8 mouse cellular contexts compared by ENCODE assay signal in the genomic region with DNA sequence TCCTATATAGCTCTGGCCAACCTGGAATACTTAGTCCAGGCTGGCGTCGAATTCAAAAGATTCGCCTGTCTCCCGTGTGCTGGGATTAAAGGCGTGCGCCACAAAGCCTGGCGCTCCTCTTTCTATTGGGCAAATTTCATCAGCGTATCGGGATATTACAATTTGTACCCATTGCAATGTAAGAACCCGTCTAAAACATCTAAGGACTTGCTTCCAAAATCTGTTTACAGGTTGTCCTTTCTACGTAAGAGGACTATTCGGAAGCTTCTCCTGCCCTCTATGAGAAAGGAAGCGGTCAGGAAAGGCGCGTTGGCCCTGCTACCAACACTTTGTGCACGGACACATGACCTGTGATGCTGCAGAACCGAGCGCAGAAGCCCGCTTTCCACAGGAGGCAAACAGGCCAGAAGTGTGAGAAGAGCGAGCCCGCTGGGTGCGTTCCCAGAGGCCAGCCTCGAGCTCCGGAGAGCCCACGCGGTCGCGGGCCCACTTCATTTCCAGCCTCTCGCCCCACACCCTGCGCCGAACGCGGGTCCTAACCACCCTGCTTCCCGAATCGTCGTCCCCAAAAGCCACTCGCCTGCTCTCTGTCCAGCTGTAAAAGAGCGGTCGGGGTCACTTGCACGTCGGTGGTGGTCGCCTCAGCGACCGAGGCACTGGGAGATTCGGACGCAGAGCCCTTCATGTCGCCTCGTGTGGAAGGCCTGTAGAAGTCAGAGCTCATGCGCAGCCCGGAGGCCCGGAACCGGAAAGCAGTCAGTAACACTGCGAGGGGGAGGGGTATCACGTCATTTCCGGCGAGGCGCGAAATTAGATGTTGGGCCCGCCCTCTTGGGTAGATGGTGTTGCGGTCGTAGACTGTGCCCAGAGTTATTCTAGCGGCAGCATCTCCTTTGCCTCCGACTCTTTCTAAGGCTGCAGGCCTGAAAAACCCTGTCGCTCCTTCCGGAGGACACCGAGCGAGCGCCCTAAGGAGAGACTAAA. TPM values are rescaled to one million over a fixed set of nuclear protein-coding genes. Genes with fewer than 3 reads are reported as not detected.
A peak's percentile ranks its signal among the peaks of the same experiment; 100 is the strongest.
DNase-seq lines count a peak whose midpoint lies in the region; ATAC-seq and TF ChIP-seq lines count a peak whose summit lies in the region.

A gene (minus strand): TSS at position 761 of the 984 bp plus-strand sequence.

- H3K9ac ChIP-seq in forebrain, embryonic 12.5 days: peak within 1 kb of the TSS; percentile 91
- H3K9ac ChIP-seq in liver, postnatal 0 days (replicated peaks): peak within 1 kb of the TSS; percentile 85
- peak within 1 kb of the TSS; percentile 82 for H3K9ac ChIP-seq in neural tube, embryonic 14.5 days (replicated peaks; ENCODE audit: low read depth, low read length)

- TF ChIP-seq CTCF in E14TG2a.4 (conservative IDR thresholded peaks at IDR 0.05; ENCODE audit: low read length): no peak
- TF ChIP-seq CTCF in liver, postnatal 0 days (IDR thresholded peaks at IDR 0.05; ENCODE audit: low read depth): no peak

- peaks cover 61% of the 10 kb centered on the region for H3K4me1 ChIP-seq in E14TG2a.4 (replicated peaks; ENCODE audit: low read depth, low read length)
- H3K4me1 ChIP-seq in forebrain, embryonic 12.5 days: peaks cover 30% of the 10 kb centered on the region
- peaks cover 19% of the 10 kb centered on the region for H3K4me1 ChIP-seq in liver, postnatal 0 days (ENCODE audit: insufficient read depth)
- peaks cover 17% of the 10 kb centered on the region for H3K4me1 ChIP-seq in neural tube, embryonic 14.5 days (ENCODE audit: control insufficient read depth, insufficient read depth, low read length)

- under 1% methylated on average over 68 of the region's 68 CpGs for WGBS in forebrain, embryonic 12.5 days
- WGBS in large intestine, adult 2 months: under 1% methylated on average over 68 of the region's 68 CpGs
- WGBS in liver, postnatal 0 days (ENCODE audit: insufficient replicate concordance): under 1% methylated on average over 68 of the region's 68 CpGs
- WGBS in neural tube, embryonic 14.5 days: under 1% methylated on average over 68 of the region's 68 CpGs

- no peaks in the 10 kb centered on the region for H3K27me3 ChIP-seq in E14TG2a.4 (ENCODE audit: insufficient read depth, low read length)
- no peaks in the 10 kb centered on the region for H3K27me3 ChIP-seq in forebrain, embryonic 12.5 days
- H3K27me3 ChIP-seq in liver, postnatal 0 days (ENCODE audit: insufficient read depth, low read length): no peaks in the 10 kb centered on the region
- no peaks in the 10 kb centered on the region for H3K27me3 ChIP-seq in neural tube, embryonic 14.5 days (ENCODE audit: control insufficient read depth, insufficient read depth, low read length)

- peak; percentile 65; the same call in 1 of the 2 replicates for TF ChIP-seq EP300 in liver, postnatal 0 days (IDR thresholded peaks at IDR 0.05; ENCODE audit: low read depth)

- peak; percentile 99 for ATAC-seq in forebrain, embryonic 12.5 days (ENCODE audit: low FRiP score)
- peak; percentile 98 for ATAC-seq in liver, postnatal 0 days
- ATAC-seq in neural tube, embryonic 14.5 days (ENCODE audit: low read depth): peak; percentile 99

- intact Hi-C loops in heart, postnatal 10 days (cut with DNase I): loop anchor here (1.0 to 10.0 kb wide), 3 partner anchors 27 to 212 kb away; a partner anchor contains a TSS

- peak within 1 kb of the TSS; percentile 88 for H3K4me2 ChIP-seq in forebrain, embryonic 12.5 days
- peak within 1 kb of the TSS; percentile 94 for H3K4me2 ChIP-seq in liver, postnatal 0 days (ENCODE audit: low read depth, low read length)
- H3K4me2 ChIP-seq in neural tube, embryonic 14.5 days (ENCODE audit: low read depth, low read length): peak within 1 kb of the TSS; percentile 67

- H3K27ac ChIP-seq in forebrain, embryonic 12.5 days: peak within 1 kb of the TSS; percentile 54
- peak within 1 kb of the TSS; percentile 89 for H3K27ac ChIP-seq in liver, postnatal 0 days (ENCODE audit: low read depth)
- H3K27ac ChIP-seq in neural tube, embryonic 14.5 days (ENCODE audit: low read depth, low read length): peak within 1 kb of the TSS; percentile 62

- peak within 1 kb of the TSS; percentile 95 for H3K4me3 ChIP-seq in E14TG2a.4 (replicated peaks; ENCODE audit: low read length)
- H3K4me3 ChIP-seq in forebrain, embryonic 12.5 days (replicated peaks): peak within 1 kb of the TSS; percentile 94
- peak within 1 kb of the TSS; percentile 82 for H3K4me3 ChIP-seq in liver, postnatal 0 days (ENCODE audit: low read depth, low read length)
- peak within 1 kb of the TSS; percentile 82 for H3K4me3 ChIP-seq in neural tube, embryonic 14.5 days (ENCODE audit: low read depth, low read length)

- peak; percentile 95 for DNase-seq in c-Kit-positive CD71-positive TER-119-positive erythroid progenitor cells, embryonic 14.5 days (ENCODE audit: low spot score)
- peak; percentile 94 for DNase-seq in heart, postnatal 10 days
- DNase-seq in large intestine, adult 2 months (ENCODE audit: low read depth, low spot score): peak; percentile 95
- DNase-seq in liver, postnatal 0 days: peak; percentile 97
- DNase-seq in testis, postnatal 10 days (ENCODE audit: low spot score): peak; percentile 92

- H3K9me3 ChIP-seq in E14TG2a.4 (ENCODE audit: low read length): no peaks in the 10 kb centered on the region
- no peaks in the 10 kb centered on the region for H3K9me3 ChIP-seq in forebrain, embryonic 12.5 days
- H3K9me3 ChIP-seq in liver, postnatal 0 days (ENCODE audit: low read length): no peaks in the 10 kb centered on the region
- no peaks in the 10 kb centered on the region for H3K9me3 ChIP-seq in neural tube, embryonic 14.5 days (ENCODE audit: control insufficient read depth, low read length)

- H3K36me3 ChIP-seq in E14TG2a.4 (ENCODE audit: insufficient read depth, low read length): peaks cover 74% of the 10 kb centered on the region
- H3K36me3 ChIP-seq in forebrain, embryonic 12.5 days (replicated peaks): peaks cover 43% of the 10 kb centered on the region
- peaks cover 28% of the 10 kb centered on the region for H3K36me3 ChIP-seq in liver, postnatal 0 days (replicated peaks; ENCODE audit: insufficient read depth, low read length)
- peaks cover 30% of the 10 kb centered on the region; the same call in 1 of the 2 replicates for H3K36me3 ChIP-seq in neural tube, embryonic 14.5 days (ENCODE audit: control insufficient read depth, insufficient read depth, low read length)

RNA-seq across cellular contexts. Expression of the gene that starts here (rescaled TPM):
- polyA plus RNA-seq in forebrain, embryonic 12.5 days (2016; fragmentation: Nextera tagmentation; extraction: Ambion mirVana): 220 and 228 TPM in 2 replicates
- total RNA-seq in heart, postnatal 10 days (2021): 10 to 100 TPM; 56.8 to 57.4 TPM
- 8.2 and 9.0 TPM in 2 replicates for polyA plus RNA-seq in large intestine, adult 2 months (2012; rRNA removed)
- polyA plus RNA-seq in liver, postnatal 0 days (2015; fragmentation: Nextera tagmentation; extraction: Ambion mirVana): 60.7 and 61.7 TPM in 2 replicates
- polyA plus RNA-seq in neural tube, embryonic 14.5 days (2014; fragmentation: Nextera tagmentation; extraction: Ambion mirVana): 141 and 154 TPM in 2 replicates

Comparison
In these comparisons a context has a peak if more than half of its experiments do, and no peak if none do; other contexts are left out.
1. Peak in every context shown above with its lines: DNase-seq, ATAC-seq, H3K4me3 ChIP-seq and H3K27ac ChIP-seq.